Mouse (Mus musculus) stomach, embryonic 14.5 days (tissue): ENCODE results near the gene Bub1. TPM values are rescaled to one million over a fixed set of nuclear protein-coding genes. Genes with fewer than 3 reads are reported as not detected.

Experiments
- ATAC-seq: fragments of 200-750 bp; cut with Nextera tagmentation; 2 replicates; pipeline ENCODE4 v1.8.0; 2017; ENCODE audit warnings: low read depth, moderate TSS enrichment; ENCODE audit not compliant: insufficient number of reproducible peaks, insufficient read depth, low FRiP score
- H3K27ac ChIP-seq: fragments of 300-500 bp; sonication (generic); 2 replicates; pipeline ENCODE4 v1.5.1; 2014; ENCODE audit warnings: mild to moderate bottlenecking, low read length, moderate library complexity, mixed read lengths
- H3K27me3 ChIP-seq: fragments of 300-500 bp; sonication (generic); 2 replicates; pipeline ENCODE4 v1.6.1; 2014; ENCODE audit warnings: low read length, control low read depth, mixed read lengths; ENCODE audit not compliant: control insufficient read depth, insufficient read depth
- H3K36me3 ChIP-seq: fragments of 300-500 bp; sonication (generic); 2 replicates; pipeline ENCODE4 v1.6.1; 2014; ENCODE audit warnings: mild to moderate bottlenecking, control low read depth, low read length, moderate library complexity, mixed read lengths; ENCODE audit not compliant: control insufficient read depth, insufficient read depth
- H3K4me1 ChIP-seq: fragments of 300-500 bp; sonication (generic); 2 replicates; pipeline ENCODE4 v1.6.1; 2014; ENCODE audit warnings: low read length, control low read depth, mixed read lengths; ENCODE audit not compliant: control insufficient read depth, insufficient read depth
- H3K4me2 ChIP-seq: fragments of 300-500 bp; sonication (generic); replicated peaks from 2 replicates; pipeline ENCODE4 v1.6.1; 2014; ENCODE audit warnings: low read depth, low read length, control low read depth
- H3K4me3 ChIP-seq: fragments of 300-500 bp; sonication (generic); 2 replicates; pipeline ENCODE4 v1.5.1; 2014; ENCODE audit warnings: low read depth, low read length, control low read depth
- H3K9ac ChIP-seq: fragments of 300-500 bp; sonication (generic); replicated peaks from 2 replicates; pipeline ENCODE4 v1.6.1; 2014; ENCODE audit warnings: low read depth, mild to moderate bottlenecking, control low read depth, low read length, moderate library complexity, mixed read lengths
- H3K9me3 ChIP-seq: fragments of 300-500 bp; sonication (generic); 2 replicates; pipeline ENCODE4 v1.6.1; 2016; ENCODE audit warnings: low read depth, low read length, control low read depth; ENCODE audit not compliant: control insufficient read depth
- WGBS: fragments of 180-500 bp; shearing (Covaris S2); extraction: QIAGEN DNeasy Blood & Tissue Kit; methylation state at CpG from one replicate; pipeline ENCODE4 v1.1.7; 2014; 5-methylcytosine and 5-hydroxymethylcytosine counted together
- polyA plus RNA-seq: library from polyadenylated mRNA; unstranded; fragments of >200 nt; fragmentation: Nextera tagmentation; extraction: Ambion mirVana; gene quantifications from 2 replicates; pipeline ENCODE4 v1.2.1, GENCODE M21; 2014

The Bub1 gene
- polyA plus RNA-seq, 1 experiment from 2014 or later = 27.5 TPM

GRCm38 (mm10) chr2:127842421-127842820 lies 10.8 kb upstream of the Bub1 start:
- 0 out of 2 replicates have a peak, but pooled peaks cover 3% of the 10 kb centered on the region for H3K27me3 ChIP-seq
- H3K9ac ChIP-seq = no peak overlapping the region
- no peak for ATAC-seq
- no peaks in the 10 kb centered on the region for H3K9me3 ChIP-seq
- no peaks in the 10 kb centered on the region for H3K36me3 ChIP-seq
- no peak overlapping the region for H3K27ac ChIP-seq
- H3K4me2 ChIP-seq = no peak overlapping the region
- no peak overlapping the region for H3K4me3 ChIP-seq
- H3K4me1 ChIP-seq = no peaks in the 10 kb centered on the region
- WGBS = 72% methylated on average over 3 of the region's 3 CpGs

DNA sequence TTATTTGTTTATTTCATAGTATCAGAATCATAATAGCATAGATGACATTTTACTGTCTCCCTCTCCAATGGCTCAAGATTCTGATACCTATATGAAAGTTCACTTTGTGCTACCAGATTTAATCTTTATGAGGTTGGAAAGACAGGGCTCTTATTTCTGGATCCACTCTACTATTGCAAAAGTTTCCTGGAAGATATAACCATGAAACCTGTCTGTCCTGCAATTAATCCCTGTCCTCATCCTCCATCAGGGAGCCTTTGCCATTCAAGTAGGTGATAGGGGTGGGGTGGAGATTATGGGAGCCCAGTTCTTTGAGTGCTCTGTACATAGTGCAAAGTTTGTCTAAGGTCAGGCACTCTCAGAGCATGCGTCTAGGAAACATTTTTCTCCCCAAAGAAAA lies 9.7 kb upstream of the Bub1 start:
- Histone ChIP-seq H3K9me3 (no peaks in the 10 kb centered on the region), H3K27ac (no peak overlapping the region), H3K4me3 (no peak overlapping the region), H3K4me1 (no peaks in the 10 kb centered on the region), H3K9ac (no peak overlapping the region), H3K27me3 (0 out of 2 replicates have a peak, but pooled peaks cover 3% of the 10 kb centered on the region), H3K4me2 (no peak overlapping the region), H3K36me3 (no peaks in the 10 kb centered on the region)
- no peak for ATAC-seq
- WGBS = 65% methylated on average over 1 of the region's 1 CpGs

DNA sequence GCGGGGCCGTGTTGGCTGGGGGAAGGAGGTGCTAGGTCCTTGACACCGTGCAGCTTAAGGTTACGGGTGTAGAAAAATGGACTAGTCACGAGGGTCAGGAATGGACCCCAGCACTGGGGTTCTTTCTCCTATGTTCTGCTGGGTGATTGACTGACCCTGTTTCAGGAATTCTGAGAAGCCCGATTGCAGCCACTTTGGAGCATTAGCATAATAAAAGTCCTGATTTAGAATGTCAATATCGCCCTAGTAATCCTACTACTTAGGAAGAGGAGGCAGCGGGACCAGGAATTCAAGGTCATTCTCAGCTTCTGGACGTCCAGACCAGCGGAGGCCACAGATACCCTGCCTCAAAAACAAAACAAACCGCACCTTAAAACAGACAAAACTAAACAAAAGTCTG lies 7.8 kb upstream of the Bub1 start:
- no peak for ATAC-seq
- Histone ChIP-seq H3K9ac (no peak overlapping the region), H3K27ac (no peak overlapping the region), H3K4me1 (no peaks in the 10 kb centered on the region), H3K9me3 (no peaks in the 10 kb centered on the region), H3K4me3 (no peak overlapping the region), H3K36me3 (no peaks in the 10 kb centered on the region), H3K4me2 (no peak overlapping the region), H3K27me3 (0 out of 2 replicates have a peak, but pooled peaks cover 3% of the 10 kb centered on the region)
- WGBS = 19% methylated on average over 11 of the region's 11 CpGs

GRCm38 (mm10) chr2:127838576-127838975 lies 6.9 kb upstream of the Bub1 start, which contains the start of gene Acoxl:
Gene Acoxl, plus strand, starts transcription at chr2:127838876.
- no peak within 1 kb of the TSS for H3K27ac ChIP-seq
- no peak for ATAC-seq
- no peak within 1 kb of the TSS for H3K4me2 ChIP-seq
- H3K9me3 ChIP-seq = no peaks in the 10 kb centered on the region
- no peak within 1 kb of the TSS for H3K9ac ChIP-seq
- no peaks in the 10 kb centered on the region for H3K36me3 ChIP-seq
- 63% methylated on average over 7 of the region's 7 CpGs for WGBS
- H3K4me3 ChIP-seq = no peak within 1 kb of the TSS
- H3K4me1 ChIP-seq = no peaks in the 10 kb centered on the region
- H3K27me3 ChIP-seq = 0 out of 2 replicates have a peak, but pooled peaks cover 3% of the 10 kb centered on the region

DNA sequence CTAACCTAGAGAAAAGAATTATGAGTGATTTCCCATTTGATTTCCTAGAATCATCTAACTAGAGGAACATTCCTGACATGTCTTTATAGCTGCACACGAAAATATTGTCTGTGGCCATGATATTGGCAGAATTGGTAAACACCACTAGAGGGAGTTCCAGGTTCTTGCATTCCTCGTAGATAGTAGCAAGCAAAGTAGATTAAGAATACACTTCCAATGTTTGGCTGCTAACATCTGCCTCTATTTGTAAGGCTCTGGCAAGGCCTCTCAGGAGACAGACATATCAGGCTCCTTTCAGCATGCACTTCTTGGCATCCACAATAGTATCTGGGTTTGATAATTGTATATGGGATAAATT lies 1.1 kb upstream of the Bub1 start:
- Histone ChIP-seq H3K27ac (no peak overlapping the region), H3K4me1 (0 out of 2 replicates have a peak, but pooled peaks cover 5% of the 10 kb centered on the region), H3K36me3 (no peaks in the 10 kb centered on the region), H3K9ac (no peak overlapping the region), H3K4me3 (no peak overlapping the region), H3K27me3 (no peaks in the 10 kb centered on the region), H3K4me2 (no peak overlapping the region), H3K9me3 (no peaks in the 10 kb centered on the region)
- 16% methylated on average over 2 of the region's 2 CpGs for WGBS
- no peak for ATAC-seq

DNA sequence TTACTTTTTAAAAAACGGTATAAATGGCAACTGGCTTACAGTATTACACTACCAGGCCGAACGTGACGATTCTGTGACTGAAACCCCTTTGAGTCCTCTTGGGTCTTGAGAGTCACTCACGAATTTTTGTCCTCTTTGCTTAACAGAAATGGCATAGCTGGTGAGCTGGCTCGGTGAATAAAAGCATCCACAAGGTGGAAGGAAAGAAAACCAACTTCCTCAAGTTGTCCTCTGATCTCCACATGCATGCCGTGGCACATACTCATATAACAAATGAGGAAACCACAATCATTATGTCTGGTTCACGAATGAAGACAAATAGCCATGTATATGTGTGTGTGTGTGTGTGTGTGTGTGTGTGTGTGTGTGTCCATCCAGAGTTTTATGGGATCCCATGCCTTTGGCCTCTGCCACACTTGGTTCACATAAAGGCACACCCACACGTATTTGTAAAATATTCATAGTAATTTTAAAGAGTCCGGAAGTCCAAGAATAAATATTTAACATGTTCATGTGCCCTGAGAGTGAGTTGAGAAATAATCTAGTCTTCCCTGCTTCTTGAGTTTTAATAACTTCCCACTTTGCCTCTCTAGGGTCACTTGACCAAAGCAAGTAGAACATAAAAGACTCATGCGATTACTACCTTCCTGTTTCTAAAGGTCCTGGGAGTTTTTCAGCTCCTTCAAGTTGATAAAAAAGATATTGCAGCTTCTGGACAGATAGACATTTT lies 603 bp upstream of the Bub1 start:
- Histone ChIP-seq H3K4me3 (peak overlapping the region; percentile 73), H3K4me1 (0 out of 2 replicates have a peak, but pooled peaks cover 5% of the 10 kb centered on the region), H3K4me2 (peak overlapping the region; percentile 43), H3K9me3 (no peaks in the 10 kb centered on the region), H3K27ac (no peak overlapping the region), H3K9ac (no peak overlapping the region), H3K36me3 (peaks cover under 1% of the 10 kb centered on the region; the same call in 1 of the 2 replicates), H3K27me3 (no peaks in the 10 kb centered on the region)
- 34% methylated on average over 11 of the region's 11 CpGs for WGBS
- ATAC-seq = no peak

DNA sequence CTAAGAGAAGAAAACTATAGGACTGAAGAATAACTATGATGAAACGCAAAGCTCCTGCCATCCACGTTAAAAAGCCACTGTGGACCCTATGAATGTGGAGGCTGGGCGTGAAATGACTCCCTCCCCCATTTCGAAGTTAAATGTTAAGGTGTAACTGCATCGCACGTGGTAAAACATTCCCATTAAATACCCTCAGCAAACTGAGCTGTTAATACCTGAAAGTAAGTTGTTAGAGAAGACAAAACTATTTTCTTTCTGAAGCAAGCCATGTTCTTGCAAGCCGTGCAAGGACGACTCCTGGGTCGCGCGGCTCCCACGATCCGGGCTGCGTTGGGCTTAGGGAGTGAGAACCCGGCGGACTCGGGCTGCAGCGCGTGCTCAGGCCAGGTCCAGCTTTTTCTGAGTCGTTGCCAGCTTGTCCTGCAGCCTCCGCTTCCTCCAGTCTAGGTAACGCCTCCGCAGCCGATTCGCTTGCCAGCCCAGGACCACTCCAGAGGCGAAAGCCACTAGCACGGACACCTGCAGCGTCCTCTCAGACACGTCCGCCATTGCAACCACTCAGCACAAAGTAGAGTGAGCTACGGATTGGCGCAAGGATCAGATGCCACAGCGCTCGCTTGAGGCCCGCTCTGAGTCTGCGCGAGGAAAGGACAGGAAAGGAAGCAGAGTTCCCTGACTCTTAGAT lies 39.6 kb downstream of the Bub1 start, which contains the start of gene Mtln:
TSS of gene Mtln (minus strand) at position 570 of the 685 bp plus-strand sequence.
- ATAC-seq = peak; percentile 95
- Histone ChIP-seq H3K4me3 (peak within 1 kb of the TSS; percentile 64), H3K9ac (peak within 1 kb of the TSS; percentile 60), H3K4me1 (peaks cover 14% of the 10 kb centered on the region; the same call in 1 of the 2 replicates), H3K27ac (peak within 1 kb of the TSS; percentile 70), H3K27me3 (no peaks in the 10 kb centered on the region), H3K9me3 (no peaks in the 10 kb centered on the region), H3K4me2 (peak within 1 kb of the TSS; percentile 53), H3K36me3 (no peaks in the 10 kb centered on the region)
- 2% methylated on average over 37 of the region's 37 CpGs for WGBS

DNA sequence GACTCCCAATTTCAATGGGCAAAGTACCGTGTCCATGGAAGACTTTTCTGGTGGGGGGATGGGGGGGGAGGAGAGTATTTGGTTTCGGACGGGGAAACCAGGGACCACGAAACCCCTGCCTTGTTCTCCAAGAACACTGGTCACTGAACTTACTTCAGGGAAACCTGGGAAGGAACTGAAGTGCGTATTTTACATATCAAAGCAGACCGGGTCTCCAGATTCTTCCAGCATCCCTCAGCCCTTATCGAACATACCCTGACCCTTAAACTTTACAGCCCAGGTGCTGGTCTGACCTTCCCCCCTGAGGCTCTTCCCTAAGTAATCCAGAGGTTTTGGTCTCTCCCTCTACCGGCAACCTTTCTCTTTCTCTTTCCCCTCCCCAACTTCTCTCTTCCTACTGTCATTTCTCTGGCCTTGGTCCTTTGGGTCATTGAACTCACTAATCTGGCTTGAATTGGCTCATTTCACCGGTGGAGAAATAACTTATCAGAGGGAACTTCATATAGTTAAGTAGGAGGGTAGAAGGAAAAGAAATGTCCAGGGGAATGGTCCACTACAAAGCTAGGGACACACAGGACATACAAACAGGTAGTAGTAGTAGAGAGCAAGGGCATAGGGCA lies 41.9 kb downstream of the Bub1 start:
- no peak for ATAC-seq
- no peak overlapping the region for H3K9ac ChIP-seq

More for the DNA sequence above, 41.9 kb downstream of the Bub1 start:
- WGBS = 24% methylated on average over 9 of the region's 9 CpGs
- Histone ChIP-seq H3K4me1 (peaks cover 14% of the 10 kb centered on the region; the same call in 1 of the 2 replicates), H3K9me3 (no peaks in the 10 kb centered on the region), H3K4me3 (peak overlapping the region; percentile 44), H3K36me3 (no peaks in the 10 kb centered on the region), H3K4me2 (peak overlapping the region; percentile 61), H3K27ac (no peak overlapping the region), H3K27me3 (no peaks in the 10 kb centered on the region)
